ENCODE assay signal across 12 mouse cellular contexts in genomic region chr3:42211420-42211819, GRCm38 (mm10).
"Had no signal": no experiment of that assay in that cellular context is flagged by ENCODE, and none has a peak within 500 bp of the region (broad histone marks: within the 10 kb centered on the region; RNA-seq: fewer than 3 reads in every experiment).

No protein-coding gene starts in this region.

- DNase-seq: retina, postnatal 1 day; right cerebral cortex, adult 18-20 months; right cerebral cortex, postnatal 14 days; right cerebral cortex, postnatal 25 days; right cerebral cortex, postnatal 4 days; spleen, adult 18-20 months; thymus, adult 18-20 months; thymus, adult 2 months; thymus, postnatal 14 days; thymus, postnatal 25 days; thymus, postnatal 36 days; thymus, postnatal 4 days had no signal
